Mouse (Mus musculus) kidney, adult 2 months (tissue): ENCODE measurements at regions not wholly inside any gene's neighbourhood (a gene's known extent, or its start where the extent isn't known, plus 50 kb on each side); places are given as distances from the start of the nearest gene placed in this dataset.

Experiments
- CTCF ChIP-seq: fragments of 200-500 bp; conservative IDR thresholded peaks from 2 replicates; pipeline ENCODE4 v1.5.1; 2011; ENCODE audit warnings: low read depth, mild to moderate bottlenecking, control low read depth, low read length, moderate library complexity, mixed read lengths; ENCODE audit not compliant: insufficient read depth, insufficient read length
- POLR2A ChIP-seq: fragments of 200-500 bp; IDR thresholded peaks from one replicate; pipeline ENCODE4 v1.6.1; 2011; ENCODE audit warnings: low read depth, low read length, control low read depth

DNA sequence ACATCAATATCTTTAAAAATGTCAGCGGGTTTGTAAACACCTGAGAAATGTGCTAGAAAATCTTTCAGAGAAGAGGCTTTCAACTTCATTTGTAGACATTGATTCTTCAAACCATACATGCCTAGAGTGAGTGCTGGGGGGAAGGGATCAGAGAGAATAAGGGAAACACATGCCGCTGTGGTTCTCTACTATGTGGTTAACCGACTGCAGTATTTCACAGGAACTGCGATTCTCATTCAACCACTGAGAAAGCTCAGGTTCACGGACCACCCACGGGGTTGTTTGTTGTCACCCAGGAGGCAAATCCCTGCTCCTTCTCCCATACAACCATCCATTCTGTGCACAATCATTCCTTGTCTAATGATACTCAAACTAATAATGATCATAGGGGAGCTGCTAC, 248.4 kb downstream of the Grpr start:
- TF ChIP-seq CTCF, result no peak
- no peak for TF ChIP-seq POLR2A
